Mouse (Mus musculus) splenic B cell, adult 2 months (primary cell): ENCODE data around the gene Stard13.

Experiments
- DNase-seq: peaks from one replicate; pipeline ENCODE4 v3.0.0-alpha.2; 2011; ENCODE audit warnings: low read depth, low spot score
- H3K27me3 ChIP-seq: 2 replicates; pipeline ENCODE4 v1.6.1; 2012; ENCODE audit warnings: mild to moderate bottlenecking, low read length, moderate library complexity, mixed read lengths; ENCODE audit not compliant: control insufficient read depth, poor library complexity, insufficient read depth, severe bottlenecking
- H3K36me3 ChIP-seq: 2 replicates; pipeline ENCODE4 v1.6.1; 2012; ENCODE audit warnings: mild to moderate bottlenecking, low read length, moderate library complexity, mixed read lengths; ENCODE audit not compliant: control insufficient read depth, poor library complexity, insufficient read depth, severe bottlenecking

Stard13 gene

GRCm38 (mm10) chr5:151180176-151180785, 53.4 kb downstream of the Stard13 start:
- DNase-seq, result no peak
- H3K27me3 ChIP-seq, result no peaks in the 10 kb centered on the region
- H3K36me3 ChIP-seq, result no peaks in the 10 kb centered on the region

- DNase-seq, result no peak
- Histone ChIP-seq H3K27me3 (no peaks in the 10 kb centered on the region), H3K36me3 (no peaks in the 10 kb centered on the region)
Observed at GRCm38 (mm10) chr5:151177171-151177570, 56.5 kb downstream of the Stard13 start.

GRCm38 (mm10) chr5:151175897-151176313, 57.7 kb downstream of the Stard13 start:
- H3K36me3 ChIP-seq, result no peaks in the 10 kb centered on the region
- DNase-seq, result no peak
- H3K27me3 ChIP-seq, result no peaks in the 10 kb centered on the region

GRCm38 (mm10) chr5:151174485-151175460, 58.9 kb downstream of the Stard13 start:
- Histone ChIP-seq H3K27me3 (no peaks in the 10 kb centered on the region), H3K36me3 (no peaks in the 10 kb centered on the region)
- DNase-seq, result no peak

- Histone ChIP-seq H3K36me3 (no peaks in the 10 kb centered on the region), H3K27me3 (no peaks in the 10 kb centered on the region)
- no peak for DNase-seq
Observed at GRCm38 (mm10) chr5:151173774-151174173, 59.9 kb downstream of the Stard13 start.

GRCm38 (mm10) chr5:151170168-151170750, 63.4 kb downstream of the Stard13 start:
- Histone ChIP-seq H3K27me3 (no peaks in the 10 kb centered on the region), H3K36me3 (no peaks in the 10 kb centered on the region)
- DNase-seq, result no peak

- no peak for DNase-seq
- Histone ChIP-seq H3K36me3 (no peaks in the 10 kb centered on the region), H3K27me3 (no peaks in the 10 kb centered on the region)
Observed at GRCm38 (mm10) chr5:151168191-151168590, 65.4 kb downstream of the Stard13 start.

GRCm38 (mm10) chr5:151167641-151168040, 66.0 kb downstream of the Stard13 start:
- DNase-seq, result no peak
- H3K27me3 ChIP-seq, result no peaks in the 10 kb centered on the region
- H3K36me3 ChIP-seq, result no peaks in the 10 kb centered on the region

GRCm38 (mm10) chr5:151166266-151166665, 67.4 kb downstream of the Stard13 start:
- no peaks in the 10 kb centered on the region for H3K36me3 ChIP-seq
- no peak for DNase-seq
- no peaks in the 10 kb centered on the region for H3K27me3 ChIP-seq

GRCm38 (mm10) chr5:151165381-151166016, 68.1 kb downstream of the Stard13 start:
- H3K27me3 ChIP-seq, result no peaks in the 10 kb centered on the region
- H3K36me3 ChIP-seq, result no peaks in the 10 kb centered on the region
- no peak for DNase-seq

GRCm38 (mm10) chr5:151164815-151165214, 68.8 kb downstream of the Stard13 start:
- no peaks in the 10 kb centered on the region for H3K36me3 ChIP-seq
- no peaks in the 10 kb centered on the region for H3K27me3 ChIP-seq
- DNase-seq, result no peak

GRCm38 (mm10) chr5:151162642-151163041, 71.0 kb downstream of the Stard13 start:
- H3K36me3 ChIP-seq, result no peaks in the 10 kb centered on the region
- no peaks in the 10 kb centered on the region for H3K27me3 ChIP-seq
- no peak for DNase-seq

GRCm38 (mm10) chr5:151155247-151155646, 78.4 kb downstream of the Stard13 start:
- DNase-seq, result no peak
- no peaks in the 10 kb centered on the region for H3K36me3 ChIP-seq
- H3K27me3 ChIP-seq, result no peaks in the 10 kb centered on the region

- H3K36me3 ChIP-seq, result no peaks in the 10 kb centered on the region
- DNase-seq, result no peak
- no peaks in the 10 kb centered on the region for H3K27me3 ChIP-seq
Observed at GRCm38 (mm10) chr5:151154780-151155179, 78.9 kb downstream of the Stard13 start.
